Mouse (Mus musculus): Measurements from ENCODE around the gene Litaf.
"Not testable (repeated sequence)": the region's sequence is repeated elsewhere in the genome, so short reads cannot be mapped to it uniquely, and the experiment has no call there.

Gene Litaf

DNA sequence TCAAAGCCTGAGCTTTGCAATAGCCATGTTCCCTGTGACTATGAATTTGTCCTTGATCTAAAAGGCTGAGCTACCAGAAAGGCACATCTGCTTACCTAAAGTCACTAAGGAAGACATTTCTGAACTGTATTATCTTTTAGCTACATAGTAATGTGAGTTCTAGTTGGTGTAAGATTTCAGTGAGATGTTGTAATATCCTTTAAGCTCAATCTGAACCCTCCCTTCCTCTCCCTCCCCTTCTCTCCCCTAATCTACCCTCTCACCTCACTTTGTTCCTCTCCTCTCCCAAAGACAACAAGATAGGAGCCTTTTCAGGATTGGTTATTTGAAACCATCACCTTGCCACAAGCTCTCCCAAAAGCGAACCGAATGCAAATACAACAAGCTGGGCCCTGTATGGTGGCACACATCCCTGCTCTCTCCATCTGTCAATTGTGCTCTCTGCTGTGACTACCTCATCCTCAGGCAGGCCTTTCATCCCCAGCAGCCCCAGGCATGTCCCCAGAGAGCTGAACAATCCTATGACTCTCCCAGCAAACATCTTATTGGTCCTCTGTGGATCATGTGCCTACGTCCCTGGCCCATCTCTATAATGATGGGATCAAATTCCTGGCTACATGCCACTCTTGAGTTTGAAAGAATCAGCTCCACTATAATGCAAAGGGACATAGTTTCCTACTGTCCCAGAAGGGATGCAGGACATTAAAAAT, 44.4 kb downstream of the Litaf start:
- no peak for DNase-seq

GRCm38 (mm10) chr16:11017807-11018595, 48.0 kb downstream of the Litaf start:
- DNase-seq: no peak

DNA sequence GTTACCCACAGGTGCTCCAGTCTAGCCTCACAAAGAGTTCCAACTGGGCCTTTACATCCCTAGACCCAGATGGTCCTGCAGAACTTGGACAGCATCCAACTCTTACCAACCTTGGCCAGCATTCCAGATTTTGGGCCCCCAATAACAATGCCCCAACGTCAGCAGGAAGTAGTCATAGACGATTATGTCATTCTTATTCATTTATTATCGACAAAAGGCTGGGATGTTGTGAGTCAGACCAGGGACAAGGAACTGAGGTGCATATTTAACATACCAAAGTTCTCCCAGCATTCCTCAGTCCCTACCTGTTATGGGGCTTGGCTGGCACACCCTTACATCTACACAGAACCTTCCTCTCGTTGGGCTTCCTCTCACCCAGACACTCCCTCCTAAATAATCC, 49.6 kb downstream of the Litaf start:
- DNase-seq: no peak

GRCm38 (mm10) chr16:11014407-11014806, 51.5 kb downstream of the Litaf start:
- no peak for DNase-seq

GRCm38 (mm10) chr16:11013464-11014147, 52.4 kb downstream of the Litaf start:
- not testable (repeated sequence) for DNase-seq

DNA sequence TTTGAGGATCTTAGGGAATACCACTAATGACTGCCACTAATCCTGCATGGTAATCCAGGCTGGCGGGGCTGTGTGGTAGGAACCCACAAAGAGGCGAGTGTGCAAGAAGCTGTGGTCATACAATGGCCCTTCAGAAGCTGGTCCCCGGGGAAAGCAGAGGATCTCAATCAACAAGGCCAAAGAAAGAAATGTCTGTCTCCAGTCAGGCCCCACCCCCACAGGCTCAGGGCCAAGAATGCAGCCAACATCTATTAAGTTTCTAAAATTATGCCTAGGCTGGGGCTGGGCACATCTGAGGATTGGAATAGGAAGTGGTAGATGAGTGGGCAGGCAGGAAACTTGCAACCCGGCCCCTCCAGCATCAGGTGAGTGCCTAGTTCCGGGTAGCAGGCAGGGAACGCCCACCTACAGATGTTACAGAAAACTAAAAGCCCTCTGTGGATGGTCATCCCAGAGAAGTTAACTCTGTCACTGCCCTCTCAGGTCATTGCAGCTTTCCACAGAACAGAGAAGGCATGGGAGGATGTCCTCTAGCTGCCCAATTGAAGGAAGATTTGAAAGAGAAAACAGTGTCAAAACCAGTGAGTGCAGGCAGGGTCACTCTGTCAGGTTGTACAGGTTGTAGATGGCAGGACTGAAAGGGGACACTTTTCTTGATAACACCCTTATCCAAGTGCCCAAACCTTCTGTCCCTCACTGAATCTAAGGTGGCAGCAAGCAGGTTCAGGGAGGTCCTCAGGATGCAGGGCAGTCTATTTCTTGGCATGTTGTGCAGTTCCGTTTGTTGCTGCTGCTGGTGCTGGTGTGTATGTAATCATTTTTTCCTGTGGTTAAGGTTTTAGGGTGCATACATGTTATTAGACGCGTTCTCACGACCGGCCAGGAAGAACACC, 53.1 kb downstream of the Litaf start:
- peak; percentile 64 for DNase-seq

GRCm38 (mm10) chr16:11011939-11012338, 54.0 kb downstream of the Litaf start:
- no peak for DNase-seq

DNA sequence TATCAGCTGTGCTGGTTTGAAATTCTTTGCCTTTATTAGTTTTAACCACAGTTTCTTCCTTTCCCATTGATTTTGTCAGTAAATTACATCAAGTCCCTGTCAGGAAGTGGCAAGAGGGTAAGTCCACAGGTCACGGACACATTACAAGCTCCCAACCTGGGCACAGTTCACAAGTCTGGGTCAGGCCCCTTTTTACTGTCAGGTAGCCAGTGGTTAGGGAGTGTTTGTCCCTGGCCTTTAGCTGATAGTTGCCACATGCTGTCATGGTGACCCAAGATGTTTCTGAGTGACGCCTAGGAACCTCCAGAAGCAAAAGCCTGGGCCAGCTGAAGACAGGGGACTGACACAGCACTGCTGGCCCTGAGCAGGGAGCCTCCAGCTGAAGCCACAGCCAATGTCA, 54.8 kb downstream of the Litaf start:
- no peak for DNase-seq

DNA sequence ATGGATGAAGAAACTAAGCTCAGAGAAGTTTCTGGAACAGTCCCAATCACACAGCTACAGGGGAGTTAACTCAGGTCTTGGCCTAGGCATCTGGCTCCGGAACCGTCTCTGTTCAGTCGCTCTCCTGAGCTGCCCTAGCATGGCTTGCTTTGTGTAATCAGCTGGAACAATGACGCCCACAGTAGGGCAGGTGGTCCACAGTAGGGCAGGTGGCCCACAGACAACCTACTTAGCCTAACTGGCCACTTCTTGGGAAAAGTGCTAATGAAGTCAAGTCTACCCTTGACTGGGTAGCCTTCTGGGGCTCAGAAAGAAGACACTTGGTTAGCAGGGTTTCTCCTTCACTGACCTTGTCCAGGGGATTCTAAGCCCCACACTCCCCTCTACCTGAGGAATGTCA, 55.7 kb downstream of the Litaf start:
- DNase-seq: no peak

DNA sequence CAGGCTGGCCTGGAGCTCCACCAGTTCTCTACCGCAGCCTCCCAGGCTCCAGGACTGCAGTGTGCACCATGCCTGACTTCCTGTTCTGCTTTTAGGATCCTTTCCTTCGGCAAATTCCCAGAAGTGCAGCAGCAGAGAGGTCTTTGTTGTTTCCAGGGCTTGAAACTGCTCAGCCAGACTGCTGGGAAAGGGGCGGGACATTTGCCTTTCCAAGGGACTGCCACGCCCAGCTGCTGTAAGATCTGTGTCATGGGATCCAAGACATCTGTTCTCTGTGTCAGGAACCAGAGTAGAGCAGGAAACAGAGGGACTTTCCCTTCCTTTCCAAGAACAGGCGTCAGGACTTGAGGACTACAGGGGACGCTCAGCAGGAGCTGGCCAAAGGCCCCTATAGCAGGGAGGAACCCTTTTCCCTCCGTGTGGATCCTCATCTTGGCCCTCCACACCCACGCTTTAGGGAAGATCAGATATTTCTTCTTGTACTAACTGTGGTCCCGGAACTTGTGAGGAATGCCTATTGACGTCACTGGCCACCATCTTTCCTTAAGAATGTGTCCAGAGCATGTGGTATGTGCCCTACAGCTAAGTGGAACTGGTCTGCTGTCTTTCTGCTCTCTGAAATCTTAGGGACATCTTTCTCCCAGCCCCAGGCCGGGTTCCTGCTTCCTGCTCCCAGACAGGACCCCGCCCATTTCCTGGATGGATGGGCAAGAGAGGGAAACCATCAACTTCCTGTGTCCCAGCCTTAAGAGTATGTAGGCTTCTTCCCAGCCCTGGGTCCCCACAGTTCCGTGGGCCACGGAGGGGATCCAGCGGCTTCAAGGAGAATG, 57.6 kb downstream of the Litaf start:
- peak; percentile 73 for DNase-seq

DNA sequence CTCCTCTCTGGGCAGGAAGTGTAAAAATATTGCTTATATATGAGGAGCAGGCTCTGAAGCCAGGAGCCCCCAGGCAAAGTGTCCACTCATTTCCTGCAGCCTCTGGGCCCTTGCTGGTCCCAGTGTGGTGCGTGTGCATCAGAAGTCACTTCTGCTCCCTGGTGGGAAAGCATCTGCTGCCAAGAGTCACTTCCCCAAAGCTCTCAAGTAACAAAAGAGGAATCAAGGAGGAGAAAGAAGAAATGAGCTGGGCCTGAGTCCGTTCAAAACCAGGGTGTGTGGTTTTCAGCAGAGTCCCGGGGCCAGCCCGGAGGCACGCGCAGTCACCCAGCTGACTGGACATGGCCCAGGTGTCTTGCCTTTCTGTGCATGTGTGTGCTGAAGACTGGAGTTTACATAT, 59.9 kb downstream of the Litaf start:
- no peak for DNase-seq

DNA sequence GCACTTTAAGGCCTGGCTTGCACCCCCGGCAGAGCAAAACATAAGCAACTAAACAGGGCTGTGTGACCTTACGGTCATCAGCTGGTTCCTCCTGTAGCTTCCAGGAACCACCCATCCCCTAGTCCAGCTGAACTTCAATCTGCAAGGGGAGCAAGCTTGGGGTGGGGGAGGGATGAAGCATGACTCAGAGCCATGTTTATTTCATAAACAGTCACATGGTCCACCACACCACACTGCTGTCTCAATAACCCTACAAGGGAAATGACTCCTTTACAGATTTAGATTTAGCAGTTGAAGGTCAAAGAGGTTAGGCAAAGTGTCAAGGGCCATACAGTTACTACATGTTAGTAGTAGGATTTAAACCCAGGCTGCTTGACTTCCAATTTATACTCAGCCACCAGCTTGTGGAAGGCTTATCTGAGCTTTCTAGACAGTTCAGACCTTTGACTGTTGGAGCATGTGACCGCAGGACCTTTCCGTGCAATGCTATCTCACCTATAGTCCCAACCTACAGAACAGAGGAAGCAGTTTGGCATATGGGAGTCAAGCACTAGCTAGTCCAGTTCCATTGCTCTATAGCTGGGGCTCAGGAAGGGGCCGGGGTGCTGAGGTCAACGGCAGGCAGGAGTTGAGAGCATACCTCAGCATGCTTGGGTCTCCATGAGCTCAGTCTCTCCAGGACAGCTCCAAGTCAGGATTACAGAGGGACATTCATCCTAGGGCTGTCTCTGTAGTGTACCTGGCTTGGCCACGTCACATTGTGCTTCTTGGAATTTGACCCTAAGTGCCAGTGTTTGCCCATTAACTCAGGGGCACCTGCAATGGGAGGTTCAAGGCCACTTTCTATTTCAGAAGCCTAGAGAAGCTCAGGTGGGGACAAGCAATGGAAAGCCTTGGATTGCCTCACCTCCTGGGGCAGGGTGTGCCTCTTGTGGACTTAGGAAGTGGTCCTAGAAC, 64.0 kb downstream of the Litaf start:
- no peak for DNase-seq

DNA sequence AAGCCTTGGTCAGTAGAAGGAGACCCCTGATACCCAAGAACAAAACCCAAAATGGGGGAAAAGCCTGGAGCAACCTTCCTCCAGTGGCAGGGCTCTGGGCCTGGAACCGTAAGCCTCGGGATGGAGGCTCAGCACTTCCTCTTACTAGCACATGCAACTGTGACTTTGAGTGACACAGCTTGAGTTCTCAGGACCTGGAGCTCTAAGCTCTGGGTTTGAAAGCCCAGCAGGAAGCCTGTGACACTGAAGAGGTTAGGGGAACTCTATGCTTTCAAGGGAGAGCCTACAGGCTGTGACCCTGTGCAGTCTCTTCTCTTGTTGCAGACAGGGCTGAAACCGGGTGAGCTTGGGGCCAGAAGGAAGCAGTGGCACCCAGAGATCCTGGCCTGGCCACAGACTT, 66.1 kb downstream of the Litaf start:
- no peak for DNase-seq

- DNase-seq: no peak
Observed at GRCm38 (mm10) chr16:10998224-10998623, 67.7 kb downstream of the Litaf start.

DNA sequence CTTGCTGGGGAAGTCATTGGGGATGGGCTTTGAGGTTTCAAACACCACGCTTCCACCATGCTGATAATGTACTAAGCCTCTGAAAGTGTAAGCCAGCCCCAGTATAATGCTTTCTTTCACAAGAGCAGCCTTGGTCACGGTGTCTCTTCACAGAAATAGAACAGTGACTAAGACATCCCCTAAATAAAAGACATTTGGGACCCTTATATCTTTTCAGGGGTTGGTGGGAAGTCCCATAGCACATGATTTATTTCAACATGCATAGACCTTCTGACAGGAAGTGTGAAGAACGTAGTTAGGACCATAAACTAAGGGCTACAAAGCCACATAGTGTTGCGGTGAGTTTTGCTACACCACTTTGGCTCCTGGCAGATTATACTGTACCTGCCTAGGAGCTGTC, 69.4 kb downstream of the Litaf start:
- no peak for DNase-seq

DNA sequence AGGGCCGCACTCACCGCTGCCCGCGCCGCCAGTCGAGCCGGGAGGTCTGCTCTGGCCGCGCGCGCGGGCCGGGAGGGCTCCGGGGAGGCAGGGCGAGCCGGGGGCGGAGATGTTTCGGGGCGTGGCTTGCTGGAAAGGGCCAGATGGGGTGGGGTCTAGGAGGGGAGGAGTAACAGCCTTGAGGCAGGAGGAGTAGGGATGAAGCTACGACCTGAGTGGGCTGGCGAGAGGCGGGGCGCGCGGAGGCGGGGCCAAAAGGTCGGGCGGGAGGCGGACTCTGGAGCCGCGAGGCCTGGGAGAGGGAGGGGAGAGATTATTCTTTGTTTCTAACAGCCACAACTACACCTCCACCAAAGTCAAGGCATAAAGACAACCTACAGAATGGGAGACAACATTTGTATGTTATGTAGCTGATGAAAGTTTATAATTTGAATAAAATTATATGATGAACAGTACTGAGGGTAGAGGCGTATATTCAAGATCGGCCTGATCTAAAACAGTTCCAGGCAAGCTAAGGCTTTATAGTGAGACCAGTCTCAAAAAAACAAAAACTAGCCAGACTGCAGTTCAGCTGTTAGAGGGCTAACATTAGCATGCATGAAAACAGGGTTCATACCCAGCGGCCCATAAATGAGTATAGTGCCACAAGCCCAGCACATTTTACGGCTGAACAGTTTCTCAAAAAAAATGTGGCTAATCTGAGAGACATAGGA, 72.8 kb downstream of the Litaf start:
- peak; percentile 94 for DNase-seq

- peak; percentile 64 for DNase-seq
Observed at GRCm38 (mm10) chr16:10992090-10993031, 73.6 kb downstream of the Litaf start.

GRCm38 (mm10) chr16:10991737-10992089, 74.2 kb downstream of the Litaf start:
- no peak for DNase-seq

- no peak for DNase-seq
Observed at GRCm38 (mm10) chr16:10990763-10991162, 75.2 kb downstream of the Litaf start.
